Mouse (Mus musculus): ENCODE data around the gene Rdh8. TPM values are rescaled to one million over a fixed set of nuclear protein-coding genes. Genes with fewer than 3 reads are reported as not detected.
A peak's percentile ranks its signal among the peaks of the same experiment; 100 is the strongest.
"Not testable (repeated sequence)": the region's sequence is repeated elsewhere in the genome, so short reads cannot be mapped to it uniquely, and the experiment has no call there.

The Rdh8 gene
- polyA plus RNA-seq, 1 experiment from 2014 or later, result not detected

DNA sequence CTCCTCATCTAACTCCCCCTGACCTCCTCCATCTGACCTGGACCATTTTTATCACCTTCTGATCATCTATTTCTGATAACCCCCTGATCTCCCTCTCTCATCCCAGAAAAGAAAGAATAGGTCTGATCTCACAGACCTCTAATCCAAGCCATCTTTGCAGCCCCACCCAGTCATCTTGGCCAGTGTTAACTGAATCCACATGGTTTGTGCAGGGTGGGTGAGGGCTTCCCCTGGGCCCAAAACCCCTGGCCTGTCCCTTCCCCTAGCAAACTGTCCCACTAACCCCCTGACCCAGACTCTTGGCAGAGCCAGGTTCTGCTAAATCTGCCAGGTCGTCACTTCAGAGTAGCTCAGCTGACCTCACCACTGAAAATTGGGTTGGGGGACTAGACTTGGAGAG, 7.5 kb upstream of the Rdh8 start:
- peaks cover 14% of the 10 kb centered on the region for H3K4me1 ChIP-seq (replicated peaks)
- no peak overlapping the region for H3K27ac ChIP-seq
- DNase-seq, result no peak
- no peaks in the 10 kb centered on the region for H3K9me3 ChIP-seq (replicated peaks)
- no peak for ATAC-seq (ENCODE audit: low read depth)
- H3K4me2 ChIP-seq, result no peak overlapping the region
- peaks cover 52% of the 10 kb centered on the region for H3K27me3 ChIP-seq
- no peak overlapping the region for H3K4me3 ChIP-seq (replicated peaks)
- H3K9ac ChIP-seq, result no peak overlapping the region
- no peaks in the 10 kb centered on the region for H3K36me3 ChIP-seq
- WGBS (ENCODE audit: insufficient replicate concordance), result 45% methylated on average over 1 of the region's 1 CpGs

DNA sequence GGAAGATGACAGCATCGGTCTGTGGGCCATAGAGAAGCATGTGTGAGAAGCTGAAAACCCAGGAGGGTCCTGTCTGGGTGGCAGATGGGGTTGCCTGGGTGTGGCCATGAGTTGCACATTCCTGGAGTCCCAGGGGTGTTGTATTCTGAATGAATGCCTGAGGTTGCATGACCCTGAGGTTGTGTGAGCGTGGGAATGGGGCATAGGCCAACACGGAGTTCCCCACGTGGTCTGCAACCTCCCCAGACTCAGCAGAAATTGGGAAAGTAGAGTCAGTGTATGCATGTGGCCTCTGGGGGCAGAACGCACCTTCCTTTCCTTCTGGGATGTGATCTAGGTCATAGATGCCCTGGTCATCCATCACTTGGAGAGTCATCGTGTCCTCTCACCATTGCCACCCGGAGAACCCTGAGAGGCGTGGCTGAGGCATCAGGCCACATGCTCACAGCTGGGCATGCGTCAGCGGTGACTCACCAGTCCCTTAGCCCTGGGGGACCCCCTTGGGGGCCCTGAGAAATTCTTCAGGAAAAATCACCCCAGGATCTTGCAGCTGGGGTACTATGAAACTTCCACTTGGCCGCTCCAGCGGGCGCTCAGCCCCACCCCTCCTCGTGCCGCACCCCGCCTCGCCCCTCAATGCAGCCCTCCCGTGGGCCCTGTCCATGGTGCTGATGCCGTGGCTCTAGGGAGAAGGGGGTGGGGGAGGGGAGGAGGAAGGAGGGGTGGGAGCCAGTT, 5.6 kb upstream of the Rdh8 start:
- H3K27ac ChIP-seq, result no peak overlapping the region
- H3K4me2 ChIP-seq, result no peak overlapping the region
- H3K4me3 ChIP-seq (replicated peaks), result no peak overlapping the region
- no peak overlapping the region for H3K9ac ChIP-seq
- DNase-seq (peak; percentile 16), ATAC-seq (ENCODE audit: low read depth) (no peak)
- peaks cover 14% of the 10 kb centered on the region for H3K4me1 ChIP-seq (replicated peaks)
- H3K9me3 ChIP-seq (replicated peaks), result no peaks in the 10 kb centered on the region
- H3K27me3 ChIP-seq, result peaks cover 53% of the 10 kb centered on the region
- H3K36me3 ChIP-seq, result no peaks in the 10 kb centered on the region
- 11% methylated on average over 19 of the region's 19 CpGs for WGBS (ENCODE audit: insufficient replicate concordance)

DNA sequence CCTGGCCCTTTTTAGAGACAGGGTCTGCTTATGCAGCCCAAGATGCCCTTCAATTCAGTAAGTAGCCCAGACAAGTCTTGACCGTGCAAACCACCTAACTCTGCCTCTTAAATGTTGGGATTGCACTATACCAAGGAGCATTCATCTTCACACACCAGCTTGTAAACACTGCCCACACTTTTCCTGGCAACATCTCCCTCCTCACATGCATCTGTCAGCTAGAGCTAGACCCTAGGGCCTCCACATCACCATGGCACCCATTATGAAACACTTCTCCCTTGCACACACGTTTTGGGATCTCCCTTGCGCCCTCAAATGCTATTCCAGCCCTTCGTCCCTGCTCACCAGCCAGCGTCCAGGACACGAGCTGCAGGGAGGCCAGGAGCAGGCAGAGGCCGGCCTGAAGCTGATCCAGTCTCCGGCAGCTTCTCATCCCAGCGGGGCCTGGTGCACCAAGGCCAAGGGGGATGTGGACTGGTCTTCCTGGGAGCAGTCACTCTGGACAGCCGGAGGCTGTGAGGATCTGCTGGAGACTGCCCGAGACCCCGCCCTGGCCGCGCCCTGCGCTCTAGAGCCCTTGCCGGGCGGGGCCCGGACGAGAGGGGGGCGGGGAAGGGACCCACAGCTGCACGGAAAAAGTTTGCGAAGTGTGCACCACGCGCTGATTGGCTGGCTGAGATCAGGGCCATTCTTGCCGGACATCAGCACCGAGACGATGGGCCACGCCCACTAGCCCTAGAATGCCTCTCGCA, 3.6 kb upstream of the Rdh8 start, which contains the start of gene Col5a3:
TSS of gene Col5a3 (minus strand) at position 547 of the 752 bp plus-strand sequence.
- DNase-seq (no peak), ATAC-seq (ENCODE audit: low read depth) (peak; percentile 47; the same call in 1 of the 2 replicates)
- no peak within 1 kb of the TSS for H3K4me3 ChIP-seq (replicated peaks)
- H3K4me1 ChIP-seq (replicated peaks), result peaks cover 14% of the 10 kb centered on the region
- H3K27ac ChIP-seq, result no peak within 1 kb of the TSS
- peak within 1 kb of the TSS; percentile 31; the same call in 1 of the 2 replicates for H3K4me2 ChIP-seq
- H3K9ac ChIP-seq, result no peak within 1 kb of the TSS
- peaks cover 51% of the 10 kb centered on the region for H3K27me3 ChIP-seq
- WGBS (ENCODE audit: insufficient replicate concordance), result 8% methylated on average over 29 of the region's 29 CpGs
- H3K36me3 ChIP-seq, result no peaks in the 10 kb centered on the region
- H3K9me3 ChIP-seq (replicated peaks), result no peaks in the 10 kb centered on the region

DNA sequence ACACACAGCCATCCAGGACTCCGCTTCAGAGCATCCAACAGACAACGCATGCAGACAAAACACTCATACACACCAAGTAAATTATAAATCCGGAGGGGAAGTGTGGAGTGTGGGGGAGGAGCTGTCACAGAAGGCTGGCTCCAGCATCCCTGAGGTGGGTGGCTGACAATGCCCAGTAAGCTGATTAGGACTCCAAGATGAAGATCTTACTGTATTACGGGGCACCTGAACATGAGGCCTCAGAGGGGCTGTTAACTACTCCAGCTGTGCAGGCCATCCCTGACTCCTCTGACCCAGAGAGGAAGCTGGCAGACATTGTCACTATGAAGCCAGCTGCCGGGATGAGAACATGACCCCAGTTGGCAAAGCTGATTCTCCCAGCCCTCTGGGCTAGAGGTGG, 1.7 kb downstream of the Rdh8 start:
- H3K27ac ChIP-seq, result no peak overlapping the region
- no peaks in the 10 kb centered on the region for H3K36me3 ChIP-seq
- peaks cover 2% of the 10 kb centered on the region for H3K4me1 ChIP-seq (replicated peaks)
- peaks cover 13% of the 10 kb centered on the region for H3K27me3 ChIP-seq
- H3K4me3 ChIP-seq (replicated peaks), result no peak overlapping the region
- 67% methylated on average over 5 of the region's 5 CpGs for WGBS (ENCODE audit: insufficient replicate concordance)
- no peak overlapping the region for H3K4me2 ChIP-seq
- DNase-seq, result no peak
- ATAC-seq (ENCODE audit: low read depth), result no peak
- no peaks in the 10 kb centered on the region for H3K9me3 ChIP-seq (replicated peaks)
- H3K9ac ChIP-seq, result no peak overlapping the region

DNA sequence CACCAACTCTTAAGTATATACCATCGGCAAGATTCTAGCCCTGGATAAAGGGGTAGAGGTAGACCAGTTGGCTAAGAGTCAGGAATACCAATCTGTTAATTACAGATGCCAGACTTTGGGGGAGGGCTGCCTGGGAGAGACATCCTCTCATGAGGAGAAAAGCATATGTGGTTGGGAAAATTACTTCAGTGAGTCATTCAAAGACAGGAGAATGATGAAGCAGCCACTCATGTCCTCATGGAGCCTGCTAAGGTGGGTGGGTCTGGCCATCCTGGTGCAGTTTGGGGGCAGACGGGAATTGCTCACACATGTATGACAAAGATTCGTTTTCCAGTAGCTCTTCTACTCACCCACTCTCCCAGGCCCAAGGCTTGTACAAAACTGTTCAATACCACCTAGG, 4.5 kb downstream of the Rdh8 start:
- ATAC-seq (ENCODE audit: low read depth), result no peak
- no peaks in the 10 kb centered on the region for H3K4me1 ChIP-seq (replicated peaks)
- 50% methylated on average over 3 of the region's 3 CpGs for WGBS (ENCODE audit: insufficient replicate concordance)
- no peak overlapping the region for H3K4me3 ChIP-seq (replicated peaks)
- H3K9me3 ChIP-seq (replicated peaks), result no peaks in the 10 kb centered on the region
- no peak for DNase-seq
- H3K4me2 ChIP-seq, result no peak overlapping the region
- H3K36me3 ChIP-seq, result no peaks in the 10 kb centered on the region
- H3K9ac ChIP-seq, result no peak overlapping the region
- H3K27me3 ChIP-seq, result no peaks in the 10 kb centered on the region
- no peak overlapping the region for H3K27ac ChIP-seq

DNA sequence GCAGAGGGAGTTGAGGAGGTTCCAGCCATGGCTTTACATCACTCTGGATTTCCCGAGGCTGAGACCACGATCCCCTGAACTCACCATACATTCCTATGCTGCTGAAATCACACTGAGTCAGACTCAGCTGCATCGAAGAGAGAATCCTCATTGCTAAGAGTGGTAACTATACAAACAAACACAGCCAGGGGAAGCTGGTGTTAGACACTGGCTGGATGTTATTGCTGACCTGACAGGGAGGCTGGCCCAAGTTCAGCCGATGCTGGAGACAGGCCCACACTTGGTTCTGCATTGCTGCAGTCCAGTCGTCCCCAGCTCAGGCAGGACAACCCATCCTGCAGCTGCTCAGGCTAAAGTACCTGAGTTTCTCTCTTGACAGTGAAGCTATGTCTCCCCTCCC, 7.5 kb downstream of the Rdh8 start:
- H3K36me3 ChIP-seq, result no peaks in the 10 kb centered on the region
- DNase-seq (no peak), ATAC-seq (ENCODE audit: low read depth) (no peak)
- H3K4me1 ChIP-seq (replicated peaks), result no peaks in the 10 kb centered on the region
- H3K9ac ChIP-seq, result no peak overlapping the region
- no peak overlapping the region for H3K4me3 ChIP-seq (replicated peaks)
- H3K27ac ChIP-seq, result no peak overlapping the region
- peaks cover 8% of the 10 kb centered on the region; the same call in 1 of the 2 replicates for H3K27me3 ChIP-seq
- no peaks in the 10 kb centered on the region for H3K9me3 ChIP-seq (replicated peaks)
- 50% methylated on average over 5 of the region's 5 CpGs for WGBS (ENCODE audit: insufficient replicate concordance)
- no peak overlapping the region for H3K4me2 ChIP-seq

DNA sequence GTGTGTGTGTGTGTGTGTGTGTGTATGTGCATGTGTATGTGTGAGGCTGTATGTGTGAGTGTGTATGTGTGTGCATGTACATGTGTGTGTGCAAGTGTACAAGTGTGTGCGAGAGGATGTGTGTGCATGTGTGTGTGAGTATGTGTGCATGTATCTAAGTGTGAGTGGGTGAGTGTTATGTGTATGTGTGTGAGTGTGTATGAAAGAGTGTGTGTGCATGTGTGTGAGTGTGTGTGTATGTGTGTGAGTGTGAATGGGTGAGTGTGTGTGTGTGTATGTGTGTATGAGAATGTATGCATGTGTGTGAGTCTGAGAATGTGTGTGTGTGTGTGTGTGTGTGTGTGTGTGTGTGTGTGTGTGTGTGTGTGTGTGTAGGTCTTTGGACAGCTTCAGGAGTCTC, 9.8 kb downstream of the Rdh8 start:
- H3K4me2 ChIP-seq, result no peak overlapping the region
- H3K27ac ChIP-seq, result no peak overlapping the region
- peaks cover 20% of the 10 kb centered on the region; the same call in 1 of the 2 replicates for H3K27me3 ChIP-seq
- H3K9ac ChIP-seq, result no peak overlapping the region
- H3K36me3 ChIP-seq, result no peaks in the 10 kb centered on the region
- H3K9me3 ChIP-seq (replicated peaks), result no peaks in the 10 kb centered on the region
- no peak for ATAC-seq (ENCODE audit: low read depth)
- no peaks in the 10 kb centered on the region for H3K4me1 ChIP-seq (replicated peaks)
- WGBS (ENCODE audit: insufficient replicate concordance), result 68% methylated on average over 1 of the region's 1 CpGs
- DNase-seq, result no peak
- no peak overlapping the region for H3K4me3 ChIP-seq (replicated peaks)

DNA sequence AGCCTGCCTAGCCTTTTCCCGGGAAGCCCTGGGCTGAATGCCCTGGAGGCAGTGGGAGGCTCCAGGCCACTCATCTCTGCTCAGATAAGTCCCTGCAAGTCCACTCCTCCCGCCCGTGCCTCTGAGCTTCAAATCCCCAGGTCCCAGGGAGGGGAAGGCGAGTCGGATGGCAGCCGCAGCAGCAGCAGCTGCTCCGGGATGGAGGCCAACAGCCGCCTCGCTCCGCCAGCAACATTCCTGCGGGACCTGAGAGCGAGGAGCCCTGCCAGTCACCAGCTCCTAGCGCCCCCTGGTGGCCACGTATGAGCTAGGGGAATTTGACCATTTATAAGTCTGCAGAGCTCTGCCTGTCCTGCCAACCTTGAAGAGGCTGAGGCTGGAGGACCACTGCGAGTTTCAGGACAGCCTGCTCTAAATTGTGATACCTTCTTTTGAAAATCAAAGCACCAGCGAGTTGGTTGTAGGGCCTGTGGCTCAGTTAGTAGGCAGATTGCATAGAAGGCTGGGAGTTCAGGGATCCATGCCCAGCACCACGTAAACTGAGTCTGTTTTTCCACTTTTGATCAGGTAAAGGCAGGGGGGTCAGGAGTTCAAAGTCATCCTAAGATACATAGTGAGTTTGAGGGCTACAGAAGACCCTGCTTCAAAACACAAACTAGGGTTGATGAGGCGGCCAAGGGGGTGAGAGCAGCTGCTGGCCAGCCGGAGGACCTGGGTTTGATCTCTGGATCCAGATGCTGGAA, 12.8 kb downstream of the Rdh8 start:
- Histone ChIP-seq H3K9me3 (replicated peaks) (no peaks in the 10 kb centered on the region), H3K4me3 (replicated peaks) (no peak overlapping the region), H3K27ac (no peak overlapping the region), H3K4me1 (replicated peaks) (no peaks in the 10 kb centered on the region), H3K4me2 (no peak overlapping the region), H3K27me3 (peaks cover 20% of the 10 kb centered on the region; the same call in 1 of the 2 replicates), H3K9ac (no peak overlapping the region), H3K36me3 (no peaks in the 10 kb centered on the region)
- 17% methylated on average over 19 of the region's 19 CpGs for WGBS (ENCODE audit: insufficient replicate concordance)
- ATAC-seq (ENCODE audit: low read depth), result peak; percentile 47; the same call in 1 of the 2 replicates
- DNase-seq, result peak; percentile 50

DNA sequence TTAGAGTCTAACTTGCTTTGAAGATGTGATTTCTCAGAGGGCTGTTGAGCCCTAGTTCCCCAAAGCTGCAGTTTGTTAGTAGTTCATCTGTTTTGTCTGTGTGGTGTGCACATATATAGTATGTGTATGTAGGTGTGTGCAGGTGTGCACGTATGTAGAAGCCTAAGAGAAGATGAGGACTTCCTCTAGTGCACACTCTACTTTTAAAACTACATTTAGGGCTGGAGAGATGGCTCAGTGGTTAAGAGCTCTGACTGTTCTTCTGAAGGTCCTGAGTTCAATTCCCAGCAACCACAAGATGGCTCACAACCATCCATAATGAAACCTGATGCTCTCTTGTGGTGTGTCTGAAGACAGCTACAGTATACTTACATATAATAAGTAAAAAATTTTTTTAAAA, 16.6 kb downstream of the Rdh8 start:
- no peak overlapping the region for H3K4me3 ChIP-seq (replicated peaks)
- WGBS (ENCODE audit: insufficient replicate concordance), result 36% methylated on average over 1 of the region's 1 CpGs
- no peak overlapping the region for H3K4me2 ChIP-seq
- H3K9ac ChIP-seq, result no peak overlapping the region
- no peak for ATAC-seq (ENCODE audit: low read depth)
- DNase-seq, result no peak
- no peaks in the 10 kb centered on the region for H3K4me1 ChIP-seq (replicated peaks)
- H3K36me3 ChIP-seq, result no peaks in the 10 kb centered on the region
- H3K9me3 ChIP-seq (replicated peaks), result no peaks in the 10 kb centered on the region
- peaks cover 19% of the 10 kb centered on the region; the same call in 1 of the 2 replicates for H3K27me3 ChIP-seq
- no peak overlapping the region for H3K27ac ChIP-seq

DNA sequence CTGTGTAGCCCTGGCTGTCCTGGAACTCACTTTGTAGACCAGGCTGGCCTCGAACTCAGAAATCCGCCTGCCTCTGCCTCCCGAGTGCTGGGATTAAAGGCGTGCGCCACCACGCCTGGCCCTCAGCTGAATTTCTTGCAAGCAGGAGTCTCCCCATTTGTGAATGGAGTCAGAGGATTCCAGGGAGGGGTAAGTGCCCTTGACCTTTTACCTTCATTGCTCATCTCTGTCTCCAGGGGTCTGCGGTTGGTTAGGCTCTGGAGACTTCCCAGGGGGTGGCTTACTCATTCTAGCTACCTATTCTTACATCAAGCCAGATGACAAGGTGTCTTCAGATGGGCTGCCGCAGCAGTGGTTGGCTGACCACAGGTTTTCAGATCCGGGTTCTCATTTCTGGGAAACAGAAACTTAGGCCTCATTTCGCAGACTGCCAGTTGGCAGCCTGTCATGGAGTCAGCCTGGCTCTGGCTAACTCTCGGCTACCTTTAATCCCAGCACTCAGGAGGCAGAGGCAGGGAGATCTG, 17.2 kb downstream of the Rdh8 start:
- not testable (repeated sequence) for H3K9me3 ChIP-seq (replicated peaks); ATAC-seq (ENCODE audit: low read depth)

More for the DNA sequence above, 17.2 kb downstream of the Rdh8 start:
- not testable (repeated sequence) for H3K27ac ChIP-seq; H3K9ac ChIP-seq; DNase-seq; H3K4me3 ChIP-seq (replicated peaks); H3K4me1 ChIP-seq (replicated peaks); H3K4me2 ChIP-seq; H3K36me3 ChIP-seq
- H3K27me3 ChIP-seq, result peaks cover 14% of the 10 kb centered on the region; the same call in 1 of the 2 replicates
- 71% methylated on average over 11 of the region's 11 CpGs for WGBS (ENCODE audit: insufficient replicate concordance)

All from liver, embryonic 13.5 days (tissue).